Mouse (Mus musculus) heart, adult 2 months (tissue): ENCODE data around the gene Zfp146.

Experiments used
- CTCF ChIP-seq: fragments of 200-600 bp; IDR thresholded peaks from 2 replicates; pipeline ENCODE4 v1.8.1; 2022; ENCODE audit warnings: antibody characterized with exemption, mild to moderate bottlenecking, moderate library complexity
- POLR2A ChIP-seq: fragments of 200-500 bp; IDR thresholded peaks from 2 replicates; pipeline ENCODE4 v1.6.1; 2011; ENCODE audit warnings: mild to moderate bottlenecking, low read depth, low read length, control low read depth; ENCODE audit not compliant: insufficient read depth

DNA sequence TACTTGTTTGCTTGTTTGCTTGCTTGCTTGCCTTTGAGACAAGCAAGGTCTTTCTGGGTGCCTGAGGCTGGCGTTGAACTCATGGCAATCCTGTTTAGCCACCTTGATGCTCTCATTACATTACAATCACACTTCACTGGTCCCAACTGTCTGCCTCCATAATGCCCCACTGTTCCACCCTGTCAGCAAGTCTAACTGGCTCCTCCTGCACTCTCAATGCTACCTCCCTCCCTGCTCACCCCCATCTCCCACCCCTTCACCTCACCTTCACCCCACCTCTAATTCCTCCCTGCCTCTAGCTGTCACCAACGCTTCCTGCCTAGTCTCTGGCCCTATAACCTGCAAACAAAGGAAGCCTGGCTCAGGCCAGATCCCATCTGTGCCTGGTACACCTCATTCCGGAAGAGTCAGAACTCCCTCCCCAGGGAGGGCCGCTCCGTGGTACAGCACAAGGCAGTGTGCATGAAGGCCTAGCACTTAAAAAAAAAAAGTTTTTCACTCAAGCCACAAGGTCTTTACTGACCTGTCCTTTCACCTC lies 28.1 kb upstream of the Zfp146 start:
- TF ChIP-seq CTCF (no peak), POLR2A (no peak)
